Mouse (Mus musculus) liver, postnatal 0 days (tissue): ENCODE results near the gene Hpca.

ENCODE experiments used
- CTCF ChIP-seq: sonication (generic); IDR thresholded peaks from 2 replicates; pipeline ENCODE4 v1.5.1; 2016; ENCODE audit warnings: antibody characterized with exemption, low read depth
- EP300 ChIP-seq: IDR thresholded peaks from 2 replicates; pipeline ENCODE4 v1.6.1; 2016; ENCODE audit warnings: antibody characterized with exemption, low read depth, mild to moderate bottlenecking

DNA sequence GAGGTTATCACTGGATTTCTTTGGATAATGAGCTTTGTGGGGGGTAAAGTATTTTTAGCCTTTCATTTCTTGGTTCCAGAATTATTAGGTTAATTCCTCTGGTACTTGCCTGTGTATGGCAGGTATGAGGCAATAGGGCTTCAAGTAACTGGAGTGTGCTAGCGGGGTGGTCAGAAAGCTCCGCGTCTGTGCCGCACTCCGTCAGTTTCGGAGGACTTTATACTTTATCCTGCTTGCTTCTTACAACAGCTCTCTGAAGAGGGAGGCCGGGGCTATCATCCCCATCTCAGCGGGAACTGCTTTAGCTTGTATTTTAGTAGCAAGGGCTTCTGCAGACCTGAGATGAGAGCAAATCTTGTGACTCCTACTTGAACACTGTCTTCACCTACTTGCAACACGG is 42.7 kb downstream of the Hpca start:
- TF ChIP-seq CTCF (no peak), EP300 (no peak)
